Mouse (Mus musculus) testis, adult 10 weeks (tissue): Measurements from ENCODE around the gene Acsm4. TPM values are rescaled to one million over a fixed set of nuclear protein-coding genes. Genes with fewer than 3 reads are reported as not detected.

Source experiments
- polyA plus RNA-seq: library from polyadenylated mRNA; stranded (reverse); fragments of 350-450 nt; fragmentation: Illumina TruSeq; extraction: RNeasy Lipid Tissue Mini Kit (QIAGEN cat#74804); gene quantifications from one replicate; pipeline ENCODE4 v1.2.3, GENCODE M21; 2014; ENCODE audit warnings: low read depth, low replicate concordance

The Acsm4 gene
- polyA plus RNA-seq: not detected

GRCm38 (mm10) chr7:119689726-119690125, at the start of gene Acsm4:
Gene Acsm4 (plus strand): TSS chr7:119690026.

GRCm38 (mm10) chr7:119720253-119720946, 30.6 kb downstream of the Acsm4 start, which contains the start of gene Thumpd1:
Gene Thumpd1 (minus strand): TSS chr7:119720798.

GRCm38 (mm10) chr7:119760527-119760951, 70.7 kb downstream of the Acsm4 start, which contains the start of gene Acsm3:
Gene Acsm3 (plus strand): TSS chr7:119760923.

Other genes with a start within 250 kb of the Acsm4 start
- gene Gp2, start 230.7 kb upstream of the Acsm4 start, polyA plus RNA-seq: not detected
- 0.28 TPM for gene Umod, start 210.7 kb upstream of the Acsm4 start, polyA plus RNA-seq
- 0.34 TPM for gene Acsm5, start 170.6 kb upstream of the Acsm4 start, polyA plus RNA-seq
- gene Pdilt, start 166.5 kb upstream of the Acsm4 start, polyA plus RNA-seq: 321 TPM
- 0.10 TPM for gene Acsm2, start 135.7 kb upstream of the Acsm4 start, polyA plus RNA-seq
- gene Acsm1, start 83.0 kb upstream of the Acsm4 start, polyA plus RNA-seq: not detected
- 39.0 TPM for gene Thumpd1, start 30.8 kb downstream of the Acsm4 start, polyA plus RNA-seq
- 3.2 TPM for gene Acsm3, start 70.9 kb downstream of the Acsm4 start, polyA plus RNA-seq
- 257 TPM for gene Rexo5, start 104.0 kb downstream of the Acsm4 start, polyA plus RNA-seq
- gene Eri2, start 104.0 kb downstream of the Acsm4 start, polyA plus RNA-seq: 26.7 TPM
- 85.5 TPM for gene Lyrm1, start 205.8 kb downstream of the Acsm4 start, polyA plus RNA-seq
- 48.2 TPM for gene Dcun1d3, start 206.3 kb downstream of the Acsm4 start, polyA plus RNA-seq